Mouse (Mus musculus): ENCODE measurements around the gene Grm4.

Grm4 gene

DNA sequence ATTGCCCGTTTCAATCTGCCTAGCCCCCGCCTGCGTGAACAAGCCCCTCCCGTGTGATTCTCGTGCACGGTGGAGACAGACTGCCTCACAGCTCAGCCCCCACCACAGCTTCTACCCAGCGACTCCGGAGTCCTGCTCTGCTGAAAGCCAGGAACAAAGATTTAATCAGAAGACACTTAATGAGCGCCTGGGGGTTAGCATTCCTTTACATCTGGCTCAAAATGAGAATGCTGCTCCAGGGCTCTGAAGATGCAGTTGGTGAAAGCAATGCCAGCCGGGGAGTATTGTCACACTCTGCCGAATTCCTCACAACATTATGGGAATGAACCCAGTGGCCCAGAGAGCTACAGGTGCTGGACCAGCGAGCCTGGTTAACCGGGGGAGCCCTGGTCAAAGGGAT, 85.4 kb downstream of the Grm4 start:
- peak; percentile 27 for DNase-seq

DNA sequence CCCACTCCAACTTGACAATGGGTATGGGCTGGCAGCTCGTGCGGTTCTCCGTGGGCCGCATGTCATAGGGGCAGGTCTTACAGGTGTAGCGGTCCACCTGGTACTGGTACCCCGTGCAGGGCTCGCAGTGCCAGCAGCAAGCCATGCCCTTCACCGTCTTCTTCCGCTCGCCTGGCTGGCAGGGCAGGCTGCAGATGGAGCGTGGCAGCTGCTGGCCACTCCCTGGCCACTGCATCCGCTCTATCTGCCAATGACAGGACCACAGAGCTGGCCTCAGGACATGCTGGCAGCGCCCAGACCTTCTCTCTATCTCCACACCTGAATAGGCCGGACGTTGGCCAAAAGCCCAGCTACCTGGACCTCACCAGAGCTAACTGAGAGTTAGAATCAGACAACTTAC, 86.0 kb downstream of the Grm4 start:
- no peak for DNase-seq

DNA sequence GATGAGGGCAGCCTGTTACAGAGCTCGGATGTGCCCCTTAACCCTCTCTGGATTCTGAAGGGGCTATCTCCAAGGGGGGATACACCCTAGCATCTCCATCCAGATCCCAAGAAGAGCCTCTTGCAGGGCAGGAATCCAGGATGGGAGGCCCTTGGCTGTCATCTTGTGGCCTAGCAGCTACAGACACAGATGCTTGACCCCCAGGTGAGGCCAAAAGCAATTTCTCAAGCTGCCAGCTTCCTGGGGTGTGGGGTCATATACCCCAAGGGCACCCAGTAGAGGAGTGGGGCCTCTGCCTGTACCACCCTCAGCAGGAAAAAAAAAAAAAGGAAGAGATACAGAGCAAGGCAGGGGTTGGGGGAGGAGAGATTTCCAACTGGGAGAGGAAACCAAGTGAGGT, 87.1 kb downstream of the Grm4 start:
- no peak for DNase-seq

DNA sequence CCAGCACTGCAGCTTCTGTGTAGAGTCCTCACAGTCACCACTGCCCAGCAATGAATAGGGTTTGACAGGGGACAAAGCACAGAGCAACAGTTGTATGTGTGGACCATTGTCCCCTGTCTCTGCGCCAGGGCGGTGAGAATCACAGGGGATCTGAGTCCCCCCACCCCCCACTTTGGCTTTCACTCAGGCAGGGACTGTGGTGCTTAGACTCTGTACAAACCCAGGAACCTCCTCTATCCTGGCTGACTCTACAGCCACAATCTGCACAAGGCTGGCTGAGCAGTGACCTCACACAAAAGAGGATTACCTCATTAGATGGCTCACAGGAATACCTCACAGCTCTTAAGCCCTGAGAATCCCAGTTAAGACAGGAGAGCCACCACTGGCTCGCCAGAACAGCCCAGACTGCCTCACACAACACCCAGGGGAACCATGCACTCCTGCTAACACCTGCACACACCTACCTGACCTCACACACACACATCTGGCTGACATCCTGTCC, 88.0 kb downstream of the Grm4 start:
- peak; percentile 9 for DNase-seq

DNA sequence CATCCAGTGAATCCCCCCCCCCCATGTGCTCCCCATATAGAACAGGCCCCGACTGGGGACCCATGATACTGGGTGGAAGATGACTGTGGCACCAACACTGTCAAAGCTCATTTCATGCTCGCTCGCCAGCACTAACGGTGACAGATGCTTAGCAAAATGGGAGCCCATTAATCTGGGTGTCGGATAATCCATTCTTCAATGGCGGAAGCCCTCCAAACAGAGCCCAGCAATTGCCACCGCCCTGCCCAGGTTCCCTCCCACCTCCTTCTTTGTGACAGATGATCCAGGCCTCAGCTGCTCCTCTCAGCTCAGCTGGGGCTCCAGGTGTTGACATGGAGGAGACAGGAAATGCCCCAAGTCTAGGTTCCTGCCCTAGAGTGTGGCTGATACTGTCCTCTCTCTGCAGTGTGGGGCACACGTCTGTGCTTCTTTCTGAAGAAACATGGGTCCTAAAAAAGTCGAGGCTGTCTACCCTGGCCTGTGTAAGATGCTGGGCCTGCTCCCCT, 89.0 kb downstream of the Grm4 start:
- peak; percentile 31 for DNase-seq

DNA sequence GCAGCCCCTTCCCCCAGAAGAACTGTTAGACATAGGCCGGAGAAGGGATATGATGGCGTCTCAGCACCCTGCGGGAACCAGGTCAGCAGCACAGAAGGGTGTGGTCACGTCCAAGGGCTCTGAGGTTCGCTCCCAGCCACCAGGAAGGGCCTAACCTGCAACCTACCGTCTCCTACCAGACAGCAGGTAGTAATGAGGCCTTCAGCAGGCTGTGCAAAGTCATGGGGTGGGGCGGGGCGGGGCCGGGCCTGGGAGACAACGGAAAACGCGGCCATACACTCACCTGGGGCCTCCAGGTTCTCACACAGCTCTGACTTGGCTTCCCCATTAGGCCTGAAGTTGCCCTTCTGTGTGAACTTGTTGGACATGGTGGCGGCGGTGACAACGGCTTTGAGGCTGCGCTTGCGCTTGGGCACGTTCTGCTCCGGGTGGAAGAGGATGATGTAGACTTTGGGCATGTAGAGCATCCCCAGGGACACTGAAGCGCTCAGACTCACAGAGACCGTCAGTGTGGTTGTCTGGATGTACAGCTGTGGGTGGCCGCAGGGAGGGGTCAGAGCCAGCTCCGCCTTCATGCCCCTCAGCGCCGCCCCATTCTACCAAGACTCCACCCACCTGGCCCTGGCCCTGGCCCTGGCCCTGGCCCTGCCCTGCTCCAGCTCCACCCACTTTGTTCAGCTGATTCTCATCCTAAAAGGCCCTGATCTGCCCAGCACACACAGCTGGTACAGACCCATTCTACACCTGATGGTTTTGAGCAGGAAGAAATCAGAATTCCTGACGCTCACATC, 90.0 kb downstream of the Grm4 start:
- DNase-seq = no peak

DNA sequence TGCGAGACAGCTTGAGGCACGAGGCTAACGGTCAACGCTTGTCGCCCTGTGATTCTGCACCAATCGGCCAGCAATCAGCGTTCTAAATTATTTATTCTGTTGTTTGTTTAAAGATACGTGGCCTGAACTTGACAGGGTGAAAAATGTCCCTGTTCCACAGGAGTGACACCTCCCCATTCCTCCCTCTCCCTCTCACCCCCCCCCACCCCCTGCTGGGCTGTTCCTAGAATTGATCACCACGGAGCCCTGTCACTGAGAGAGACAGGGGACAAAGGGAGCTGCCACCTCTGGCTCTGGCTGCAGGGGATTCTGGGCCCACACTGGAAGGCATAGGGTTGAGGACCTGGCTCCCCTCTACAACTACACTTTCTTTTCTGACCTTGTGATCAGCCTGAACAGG, 91.4 kb downstream of the Grm4 start:
- DNase-seq = no peak

DNA sequence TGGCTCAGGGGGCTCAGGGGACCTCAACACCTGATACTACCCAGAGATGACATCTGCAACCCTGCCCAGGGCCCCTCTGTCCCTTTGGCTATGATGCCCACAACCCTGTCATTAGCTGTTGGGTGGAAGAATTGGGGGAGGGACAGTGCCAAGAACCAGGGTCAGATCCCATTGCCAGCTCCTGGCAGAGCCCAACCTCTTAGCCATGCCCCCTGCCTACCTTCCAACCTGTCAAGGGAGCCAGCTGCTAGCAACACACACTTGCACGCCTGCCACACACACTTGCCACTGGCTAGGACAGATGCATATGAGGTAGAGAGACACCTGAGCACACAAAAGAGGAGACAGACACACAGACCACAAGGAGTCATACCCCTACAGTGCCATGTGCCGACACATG, 96.2 kb downstream of the Grm4 start:
- DNase-seq = no peak

DNA sequence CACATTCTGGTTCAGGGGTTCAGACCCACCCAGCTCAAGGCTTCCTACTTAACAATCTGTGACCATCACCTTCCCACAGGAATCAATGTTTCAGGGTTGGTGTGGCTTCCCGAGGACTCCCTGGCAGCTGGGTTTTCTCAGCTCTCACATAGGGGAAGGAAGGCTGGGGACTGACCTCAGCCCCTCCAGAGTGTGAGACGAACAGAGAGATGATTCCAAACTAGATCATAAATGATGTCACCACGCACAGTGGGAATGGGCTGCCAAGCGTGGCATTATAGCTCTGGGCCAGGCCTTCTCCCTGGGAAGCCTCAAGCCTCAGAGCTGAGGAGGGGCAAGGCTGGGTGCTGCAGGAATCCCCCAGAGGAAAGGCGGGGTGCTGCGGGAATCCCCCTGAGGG, 96.8 kb downstream of the Grm4 start:
- DNase-seq = no peak

DNA sequence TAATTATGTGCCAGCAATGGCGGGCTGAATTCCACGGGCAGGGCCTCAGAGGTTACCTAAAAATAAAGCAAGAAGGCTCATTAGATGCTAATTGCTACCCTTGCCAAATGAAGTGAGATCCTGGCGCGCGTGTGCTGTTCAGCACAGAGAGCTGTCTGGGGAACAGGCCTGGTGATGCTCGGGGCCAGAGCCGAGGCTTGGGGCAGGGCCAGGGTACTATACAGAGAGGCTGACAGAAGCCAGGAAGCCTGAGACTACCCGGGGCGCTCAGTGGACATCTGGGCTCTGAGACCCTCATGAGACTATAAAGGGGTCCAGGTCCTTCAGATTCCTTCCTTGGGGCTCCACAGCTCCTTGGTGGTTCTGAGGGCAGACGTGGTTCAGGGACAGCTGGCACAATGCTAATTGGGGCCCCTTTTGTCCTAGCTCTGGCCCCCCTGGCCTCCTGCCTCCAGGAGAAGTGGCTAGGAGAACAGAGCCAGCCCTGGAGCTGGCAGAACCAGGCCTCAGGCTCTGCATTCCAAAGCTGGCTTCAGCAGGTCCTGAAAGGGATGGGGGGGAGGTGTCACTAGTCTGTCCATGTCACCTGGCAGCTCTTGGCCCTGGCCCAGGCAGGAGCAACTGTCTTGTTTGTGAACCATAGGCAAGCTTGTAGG, 98.3 kb downstream of the Grm4 start:
- peak; percentile 56 for DNase-seq

DNA sequence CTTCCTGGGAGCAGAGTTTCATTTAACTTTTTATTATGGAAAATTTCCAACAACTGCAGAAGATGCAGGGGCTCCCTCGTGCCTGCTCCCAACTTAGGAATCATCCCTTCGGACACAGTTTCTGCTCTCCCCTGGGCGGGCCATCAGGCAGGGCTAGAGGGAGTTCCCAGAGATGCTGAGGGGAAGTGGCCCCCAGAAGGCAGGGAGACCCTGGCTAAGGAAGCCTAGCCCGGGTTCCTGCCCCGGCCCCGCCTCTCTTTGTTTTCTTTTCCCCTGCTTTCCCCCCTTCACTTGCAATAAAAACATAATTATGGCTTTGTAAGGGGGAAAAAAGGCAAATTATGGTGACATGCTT, 98.9 kb downstream of the Grm4 start:
- DNase-seq = peak; percentile 44

DNA sequence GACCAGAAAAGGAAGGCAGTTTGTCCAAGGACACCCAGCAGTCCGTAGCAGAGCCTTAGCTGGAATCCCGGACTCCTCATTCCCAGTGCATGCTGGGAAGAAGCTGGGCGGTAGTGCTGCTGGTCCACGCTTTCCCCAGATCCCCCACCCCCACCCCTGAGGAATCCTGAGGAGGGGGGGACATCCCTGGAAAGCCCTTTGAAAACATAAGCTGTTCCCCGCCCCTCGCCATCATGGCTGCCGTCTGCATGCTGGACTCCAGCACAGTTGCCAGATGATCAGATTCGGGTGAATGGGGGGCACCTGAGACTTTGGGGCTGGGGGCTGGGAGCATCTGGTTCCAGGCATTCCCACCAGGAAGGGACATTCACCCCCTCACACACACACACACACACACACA, 99.4 kb downstream of the Grm4 start:
- peak; percentile 52 for DNase-seq

DNA sequence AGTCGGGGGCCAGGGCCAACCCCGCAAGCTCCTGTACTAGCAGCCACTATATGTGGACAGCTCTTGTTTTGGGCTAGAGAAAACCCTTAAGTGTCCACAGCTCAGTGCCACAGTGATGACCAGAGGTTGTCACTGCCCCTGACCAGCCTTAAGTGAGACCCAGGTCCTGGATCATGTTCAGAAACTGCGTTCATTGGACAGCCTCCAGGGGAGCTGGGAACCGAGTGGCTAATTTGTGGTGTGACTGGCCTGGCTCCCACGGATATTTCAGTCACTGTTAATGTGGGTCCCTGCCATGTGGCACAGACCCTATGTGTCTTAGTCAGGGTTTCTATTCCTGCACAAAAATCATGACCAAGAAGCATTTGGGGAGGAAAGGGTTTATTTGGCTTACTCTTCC, 112.2 kb downstream of the Grm4 start:
- DNase-seq = no peak

DNA sequence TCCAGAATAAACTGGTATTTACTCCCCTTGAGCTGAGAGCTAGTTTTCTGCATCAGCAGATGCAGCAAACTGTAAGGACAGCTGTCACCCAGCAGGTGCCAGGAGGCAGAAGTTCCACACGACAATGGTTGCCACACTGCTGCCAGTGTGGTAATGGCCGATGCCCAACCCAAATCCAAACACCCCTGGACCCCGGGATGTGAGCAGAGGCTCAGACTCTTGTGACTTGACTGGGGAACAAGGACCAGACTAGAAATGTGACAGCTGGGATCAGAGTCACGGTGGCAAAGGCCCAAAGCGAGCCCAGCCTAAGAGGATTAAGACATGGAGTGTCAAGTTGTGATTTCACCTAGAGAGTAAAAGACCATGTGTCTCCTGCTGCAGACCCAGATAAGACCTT, 112.7 kb downstream of the Grm4 start:
- DNase-seq = no peak

DNA sequence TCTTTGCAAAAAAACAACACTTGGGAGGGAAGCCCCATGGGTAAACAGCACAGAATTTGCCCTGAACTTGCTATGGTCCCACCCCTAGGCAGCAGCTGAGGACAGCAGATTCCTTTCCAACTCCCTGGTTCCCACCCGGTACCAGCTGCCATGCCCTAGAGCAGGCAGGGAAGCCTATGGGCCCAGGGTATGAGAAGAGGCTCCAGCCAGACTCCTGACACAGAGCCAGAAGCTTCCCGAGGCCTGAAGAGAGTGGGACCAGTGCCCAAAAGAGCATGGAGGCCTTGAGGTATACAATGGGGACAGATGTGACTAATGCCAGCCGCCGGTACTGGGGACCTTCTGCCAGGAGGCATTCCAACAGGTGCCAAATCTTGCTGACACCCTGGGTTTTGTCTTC, 114.2 kb downstream of the Grm4 start:
- no peak for DNase-seq

DNA sequence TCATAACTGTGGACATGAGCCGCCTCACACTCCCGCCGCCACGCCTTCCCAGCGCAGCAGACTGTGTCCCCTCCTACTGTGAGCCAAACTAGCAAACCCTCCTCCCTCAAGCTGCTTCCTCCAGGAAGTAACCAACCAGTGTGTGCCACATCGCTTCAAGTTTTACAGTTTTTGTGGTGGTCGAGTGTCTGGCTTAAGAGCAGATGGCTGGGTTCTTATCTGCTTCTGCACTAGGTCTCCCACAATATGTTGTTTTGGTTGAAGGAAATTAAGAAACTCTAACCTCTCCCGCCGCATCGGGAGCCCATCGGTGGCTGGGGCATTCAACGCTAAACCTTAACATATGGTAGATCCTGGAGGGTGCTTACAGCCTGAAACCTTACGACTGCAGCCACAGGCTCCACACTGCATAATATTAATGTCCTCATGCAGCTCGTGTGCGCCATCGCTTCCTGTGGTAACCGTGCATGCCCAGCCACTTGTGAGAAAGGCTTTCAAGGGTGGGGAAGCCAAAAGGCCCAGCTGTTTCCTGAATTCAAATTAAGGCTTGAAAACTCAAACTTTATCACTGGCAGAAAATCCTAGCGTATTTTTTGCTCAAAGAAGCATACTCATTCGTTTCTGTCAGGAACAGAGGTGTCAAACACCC, 115.7 kb downstream of the Grm4 start:
- DNase-seq = no peak

DNA sequence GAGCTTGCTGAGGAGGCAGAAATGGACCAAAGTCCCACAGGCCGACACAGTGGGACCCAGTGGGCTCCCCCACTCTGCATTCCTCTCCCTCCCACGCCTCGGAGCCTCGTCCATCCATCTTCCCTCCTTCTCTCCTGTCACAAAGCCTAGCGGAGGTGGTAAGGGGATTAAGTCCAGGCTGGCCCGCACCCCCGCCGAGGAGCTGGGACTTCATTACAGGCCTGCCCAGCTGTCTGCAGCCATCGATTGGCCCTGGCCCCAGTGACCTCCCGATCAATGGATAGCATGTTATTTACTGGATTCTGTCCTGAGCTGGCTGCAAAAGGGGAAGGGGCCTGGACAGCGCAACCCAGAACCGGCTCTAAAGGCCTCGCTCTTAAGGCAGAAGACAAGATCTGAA, 120.0 kb downstream of the Grm4 start:
- DNase-seq = peak; percentile 48

DNA sequence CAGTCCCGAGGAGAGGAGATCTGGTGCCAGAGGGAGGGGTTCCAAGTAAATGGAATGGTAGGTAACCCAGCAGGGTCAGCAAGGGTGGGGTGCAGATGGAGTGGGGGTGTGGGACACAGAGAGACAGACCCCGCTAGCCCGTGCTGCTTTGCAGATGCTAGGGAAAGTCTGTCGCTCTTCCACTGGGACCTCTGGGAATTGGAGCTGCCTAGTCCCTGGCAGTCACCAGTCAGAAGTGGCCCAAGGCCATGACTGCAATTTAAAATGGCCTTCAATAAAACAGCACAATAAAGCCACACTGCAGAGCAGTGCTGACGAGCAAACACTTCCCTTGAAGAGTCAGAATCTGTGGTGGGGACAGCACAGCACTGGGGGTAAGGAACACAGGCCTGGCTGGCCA, 127.3 kb downstream of the Grm4 start:
- DNase-seq = no peak

DNA sequence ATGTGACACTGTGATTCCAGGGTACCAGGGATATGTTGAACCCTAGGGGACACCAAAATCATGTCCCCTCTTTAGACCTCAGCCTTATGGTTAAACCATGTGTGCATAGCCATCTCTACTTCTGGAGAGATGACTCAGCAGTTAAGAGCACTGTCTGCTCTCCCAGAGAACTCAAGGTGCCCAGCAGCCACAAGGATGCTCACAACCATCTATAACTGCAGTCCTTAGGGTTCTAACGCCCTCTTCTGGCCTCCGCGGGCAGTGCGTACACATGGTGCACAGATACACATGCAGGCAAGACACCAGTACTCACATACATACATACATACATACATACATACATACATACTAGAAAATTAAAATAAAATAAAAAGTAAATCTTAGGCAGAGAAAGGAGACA, 127.8 kb downstream of the Grm4 start:
- DNase-seq = no peak

DNA sequence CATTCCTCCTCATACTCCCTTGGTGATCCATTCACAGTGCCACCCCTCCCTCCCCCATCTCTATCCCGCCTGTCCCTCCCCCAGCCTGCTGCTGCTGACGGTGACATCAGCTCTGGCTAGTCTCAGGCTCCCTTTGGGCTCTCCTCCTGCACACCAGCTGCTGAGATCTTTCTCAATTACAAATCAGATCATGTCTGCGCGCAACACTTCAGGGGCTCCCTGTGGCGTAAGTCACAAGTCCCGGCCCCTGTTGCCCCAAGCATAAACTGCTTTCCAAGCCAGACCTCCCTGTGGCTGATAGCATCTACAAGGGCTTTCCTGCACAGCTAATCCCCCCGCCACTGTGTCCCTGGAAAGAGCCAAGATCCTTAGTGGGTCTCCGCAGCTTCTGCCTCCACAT, 128.3 kb downstream of the Grm4 start:
- DNase-seq = peak; percentile 35

DNA sequence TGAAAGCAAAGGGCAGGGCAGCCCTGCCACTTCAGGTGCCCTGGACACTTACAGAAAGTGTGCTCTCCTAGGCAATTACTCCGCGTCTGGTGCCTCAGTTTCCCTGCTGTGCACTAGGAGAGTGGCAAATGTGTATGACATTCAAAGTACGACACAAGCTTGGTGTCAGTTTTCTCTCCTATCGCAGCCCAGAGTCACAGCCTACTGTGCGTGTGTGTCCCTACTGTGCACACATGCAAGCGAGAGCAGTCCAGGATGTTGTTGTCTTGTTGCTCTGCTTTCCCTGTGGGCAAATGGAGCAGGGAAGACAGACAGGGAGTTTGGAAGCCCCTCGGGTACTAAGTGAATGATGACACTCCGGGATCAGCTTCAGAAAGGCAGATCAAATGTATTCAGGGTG, 131.2 kb downstream of the Grm4 start:
- no peak for DNase-seq

DNA sequence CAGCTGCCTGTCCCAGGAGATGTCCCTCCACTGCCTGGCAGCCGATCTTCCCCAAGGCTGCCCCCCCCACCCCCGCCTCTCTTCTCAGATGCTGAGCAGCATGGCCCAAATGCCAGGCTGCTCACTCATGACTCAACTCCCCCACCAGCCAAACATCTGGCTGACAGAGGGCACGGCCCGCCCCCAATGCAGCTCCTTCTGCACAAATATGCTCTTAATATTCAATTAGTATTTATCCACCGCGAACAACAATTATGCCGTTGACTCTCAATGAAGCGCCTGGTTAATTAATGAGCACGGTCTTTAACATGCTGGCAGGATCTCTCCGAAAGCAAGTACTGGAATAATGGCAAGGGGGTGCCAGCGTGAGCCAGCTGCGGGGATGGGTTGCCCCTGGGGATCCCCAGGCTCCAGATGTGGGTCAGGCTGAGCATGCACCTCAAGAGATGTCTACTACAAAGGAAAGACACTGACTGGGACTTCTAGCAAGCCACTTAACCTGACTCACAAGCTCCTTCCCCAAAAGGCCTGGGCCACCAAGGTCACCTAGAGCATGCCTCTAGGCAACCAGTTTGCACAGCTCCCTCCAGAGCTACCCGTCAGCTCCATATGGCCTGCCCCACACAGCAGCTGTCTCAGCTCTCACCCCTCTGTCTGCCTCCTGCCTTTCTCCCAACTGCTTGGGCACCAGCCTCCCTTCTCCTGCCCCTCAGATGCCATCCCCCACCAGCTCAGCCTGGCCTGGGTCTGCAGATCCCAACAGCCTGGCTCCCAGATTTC, 131.8 kb downstream of the Grm4 start:
- no peak for DNase-seq

DNA sequence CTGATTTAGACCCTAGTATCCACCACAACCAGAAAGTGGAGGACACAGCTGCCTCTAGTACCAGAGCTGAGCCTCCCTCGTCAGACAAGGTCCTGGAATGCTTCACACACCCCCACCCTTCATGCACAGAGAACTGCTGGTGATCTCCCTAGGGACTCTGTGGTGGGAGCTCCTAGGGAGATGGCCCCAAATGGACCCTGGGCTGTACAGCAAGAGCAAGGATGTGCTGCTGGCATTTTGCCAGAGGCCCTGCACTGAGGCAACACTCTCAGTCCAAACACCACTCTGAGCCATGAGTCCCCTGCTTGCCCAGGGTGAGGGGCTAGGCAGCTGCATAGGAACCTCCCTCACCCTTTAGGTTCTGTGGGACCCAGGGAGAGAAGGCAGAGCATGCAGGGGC, 134.8 kb downstream of the Grm4 start:
- DNase-seq = no peak
